Mouse (Mus musculus) lung, adult 2 months (tissue): Measurements from ENCODE around the gene Wdr89. TPM values are rescaled to one million over a fixed set of nuclear protein-coding genes. Genes with fewer than 3 reads are reported as not detected.
"Not testable (repeated sequence)": the region's sequence is repeated elsewhere in the genome, so short reads cannot be mapped to it uniquely, and the experiment has no call there.

Experiments
- DNase-seq: peaks from one replicate; pipeline ENCODE4 v3.0.0; 2022
- H3K4me1 ChIP-seq: fragments of 200-500 bp; 2 replicates; pipeline ENCODE4 v1.6.1; 2011; ENCODE audit warnings: low read length; ENCODE audit not compliant: control insufficient read depth, insufficient read depth
- H3K4me3 ChIP-seq: fragments of 200-500 bp; replicated peaks from 2 replicates; pipeline ENCODE3; 2011; ENCODE audit warnings: low read depth, mild to moderate bottlenecking, control low read depth, low read length; ENCODE audit errors: extremely low read depth
- CTCF ChIP-seq: fragments of 200-500 bp; IDR thresholded peaks from 2 replicates; pipeline ENCODE4 v1.5.1; 2011; ENCODE audit warnings: mild to moderate bottlenecking, low read length, control low read depth; ENCODE audit not compliant: insufficient read depth
- POLR2A ChIP-seq: fragments of 200-500 bp; IDR thresholded peaks from 2 replicates; pipeline ENCODE4 v1.6.1; 2011; ENCODE audit warnings: low read depth, mild to moderate bottlenecking, control low read depth, low read length, borderline replicate concordance; ENCODE audit errors: extremely low read depth
- WGBS: fragments of 180-500 bp; shearing (Covaris S2); methylation state at CpG from one replicate; pipeline ENCODE4 v1.1.7; 2018; 5-methylcytosine and 5-hydroxymethylcytosine counted together
- polyA plus RNA-seq: library from polyadenylated mRNA; depleted of rRNA; stranded (reverse); fragments of >200 nt; gene quantifications from 2 replicates; pipeline ENCODE4 v1.2.3, GENCODE M21; 2012; rRNA removed

Gene Wdr89
- 1.3 and 2.0 TPM in 2 replicates for polyA plus RNA-seq

GRCm38 (mm10) chr12:75669258-75670106 is at the start of gene Wdr89:
Gene Wdr89, minus strand, starts transcription at chr12:75669537.
- Histone ChIP-seq H3K4me3 (peak within 1 kb of the TSS; percentile 76), H3K4me1 (peaks cover 4% of the 10 kb centered on the region; the same call in 1 of the 2 replicates)
- TF ChIP-seq CTCF (no peak), POLR2A (peak; percentile 87; the same call in 1 of the 2 replicates)
- peak; percentile 95 for DNase-seq
- WGBS = under 1% methylated on average over 55 of the region's 55 CpGs

- Histone ChIP-seq H3K4me1 (no peaks in the 10 kb centered on the region), H3K4me3 (no peak overlapping the region)
- WGBS = 62% methylated on average over 9 of the region's 9 CpGs
- no peak for DNase-seq
- TF ChIP-seq CTCF = no peak
- TF ChIP-seq POLR2A = no peak
Observed at GRCm38 (mm10) chr12:75713596-75713995, 44.3 kb upstream of the Wdr89 start.

GRCm38 (mm10) chr12:75712905-75713304 is 43.6 kb upstream of the Wdr89 start:
- not testable (repeated sequence) for H3K4me3 ChIP-seq, DNase-seq, H3K4me1 ChIP-seq
- WGBS = 90% methylated on average over 7 of the region's 7 CpGs

- WGBS = 91% methylated on average over 9 of the region's 9 CpGs
- no peak for DNase-seq
- H3K4me1 ChIP-seq = no peaks in the 10 kb centered on the region
- H3K4me3 ChIP-seq = no peak overlapping the region
- TF ChIP-seq CTCF (no peak), POLR2A (no peak)
Observed at GRCm38 (mm10) chr12:75710596-75711376, 41.4 kb upstream of the Wdr89 start.

GRCm38 (mm10) chr12:75709506-75709905 is 40.2 kb upstream of the Wdr89 start:
- TF ChIP-seq CTCF (no peak), POLR2A (no peak)
- H3K4me1 ChIP-seq = no peaks in the 10 kb centered on the region
- H3K4me3 ChIP-seq = no peak overlapping the region
- WGBS = 61% methylated on average over 2 of the region's 2 CpGs
- no peak for DNase-seq

GRCm38 (mm10) chr12:75706670-75707069 is 37.3 kb upstream of the Wdr89 start:
- TF ChIP-seq CTCF (no peak), POLR2A (no peak)
- 71% methylated on average over 7 of the region's 7 CpGs for WGBS
- DNase-seq = no peak
- no peaks in the 10 kb centered on the region for H3K4me1 ChIP-seq
- H3K4me3 ChIP-seq = no peak overlapping the region

GRCm38 (mm10) chr12:75702739-75703122 is 33.4 kb upstream of the Wdr89 start:
- Histone ChIP-seq H3K4me1 (no peaks in the 10 kb centered on the region), H3K4me3 (no peak overlapping the region)
- DNase-seq = no peak
- WGBS = 67% methylated on average over 3 of the region's 3 CpGs
- TF ChIP-seq POLR2A (no peak), CTCF (no peak)

GRCm38 (mm10) chr12:75702084-75702738 is 32.9 kb upstream of the Wdr89 start:
- 54% methylated on average over 14 of the region's 14 CpGs for WGBS
- no peak for TF ChIP-seq CTCF
- no peak for TF ChIP-seq POLR2A
- no peaks in the 10 kb centered on the region for H3K4me1 ChIP-seq
- no peak overlapping the region for H3K4me3 ChIP-seq
- no peak for DNase-seq

GRCm38 (mm10) chr12:75701173-75702083 is 32.1 kb upstream of the Wdr89 start:
- Histone ChIP-seq H3K4me3 (no peak overlapping the region), H3K4me1 (no peaks in the 10 kb centered on the region)
- DNase-seq = no peak
- no peak for TF ChIP-seq POLR2A
- no peak for TF ChIP-seq CTCF
- 35% methylated on average over 21 of the region's 21 CpGs for WGBS
